Mouse (Mus musculus) limb, embryonic 10.5 days (tissue): Measurements from ENCODE around the gene Plk3. TPM values are rescaled to one million over a fixed set of nuclear protein-coding genes. Genes with fewer than 3 reads are reported as not detected.

ENCODE experiments used
- DNase-seq: peaks from one replicate; pipeline ENCODE4 v3.0.0-alpha.2; 2017; ENCODE audit warnings: low spot score
- H3K27ac ChIP-seq: fragments of 300-500 bp; sonication (generic); 2 replicates; pipeline ENCODE4 v1.5.1; 2016; ENCODE audit warnings: mild to moderate bottlenecking
- H3K27me3 ChIP-seq: fragments of 300-500 bp; sonication (generic); 2 replicates; pipeline ENCODE4 v1.6.1; 2016; ENCODE audit warnings: low read depth, mild to moderate bottlenecking; ENCODE audit not compliant: poor library complexity, severe bottlenecking
- H3K36me3 ChIP-seq: fragments of 300-500 bp; sonication (generic); 2 replicates; pipeline ENCODE4 v1.6.1; 2016; ENCODE audit warnings: mild to moderate bottlenecking, moderate library complexity
- H3K4me1 ChIP-seq: fragments of 300-500 bp; sonication (generic); 2 replicates; pipeline ENCODE4 v1.6.1; 2016
- H3K4me3 ChIP-seq: fragments of 300-500 bp; sonication (generic); 2 replicates; pipeline ENCODE4 v1.5.1; 2016; ENCODE audit warnings: mild to moderate bottlenecking, moderate library complexity
- H3K9me3 ChIP-seq: fragments of 300-500 bp; sonication (generic); replicated peaks from 2 replicates; pipeline ENCODE4 v1.6.1; 2016; ENCODE audit warnings: mild to moderate bottlenecking
- WGBS: fragments of 180-500 bp; shearing (Covaris S2); methylation state at CpG from one replicate; pipeline ENCODE4 v1.1.7; 2016; 5-methylcytosine and 5-hydroxymethylcytosine counted together
- polyA plus RNA-seq: library from polyadenylated mRNA; unstranded; fragments of >200 nt; fragmentation: Nextera tagmentation; extraction: Ambion mirVana; gene quantifications from 2 replicates; pipeline ENCODE4 v1.2.1, GENCODE M21; 2016

The Plk3 gene
- polyA plus RNA-seq, 1 experiment from 2014 or later, result 2.5 TPM

GRCm38 (mm10) chr4:117104672-117105071, 29.1 kb downstream of the Plk3 start:
- H3K4me3 ChIP-seq, result no peak overlapping the region
- H3K4me1 ChIP-seq, result peaks cover 9% of the 10 kb centered on the region
- H3K27ac ChIP-seq, result no peak overlapping the region
- no peaks in the 10 kb centered on the region for H3K27me3 ChIP-seq
- DNase-seq, result no peak
- peaks cover 81% of the 10 kb centered on the region for H3K36me3 ChIP-seq
- no peaks in the 10 kb centered on the region for H3K9me3 ChIP-seq
- WGBS, result 82% methylated on average over 10 of the region's 10 CpGs

GRCm38 (mm10) chr4:117101218-117101617, 32.5 kb downstream of the Plk3 start:
- no peak overlapping the region for H3K4me3 ChIP-seq
- DNase-seq, result no peak
- H3K27ac ChIP-seq, result peak overlapping the region; percentile 32; the same call in 1 of the 2 replicates
- peaks cover 50% of the 10 kb centered on the region for H3K36me3 ChIP-seq
- H3K4me1 ChIP-seq, result peaks cover 34% of the 10 kb centered on the region
- no peaks in the 10 kb centered on the region for H3K9me3 ChIP-seq
- no peaks in the 10 kb centered on the region for H3K27me3 ChIP-seq
- 48% methylated on average over 7 of the region's 7 CpGs for WGBS

GRCm38 (mm10) chr4:117100036-117100435, 33.7 kb downstream of the Plk3 start:
- H3K4me1 ChIP-seq, result peaks cover 46% of the 10 kb centered on the region
- 79% methylated on average over 4 of the region's 4 CpGs for WGBS
- no peak for DNase-seq
- peaks cover 41% of the 10 kb centered on the region for H3K36me3 ChIP-seq
- H3K9me3 ChIP-seq, result no peaks in the 10 kb centered on the region
- no peaks in the 10 kb centered on the region for H3K27me3 ChIP-seq
- no peak overlapping the region for H3K27ac ChIP-seq
- no peak overlapping the region for H3K4me3 ChIP-seq

- peaks cover 53% of the 10 kb centered on the region for H3K4me1 ChIP-seq
- DNase-seq, result no peak
- 95% methylated on average over 2 of the region's 2 CpGs for WGBS
- H3K36me3 ChIP-seq, result peaks cover 28% of the 10 kb centered on the region
- H3K4me3 ChIP-seq, result no peak overlapping the region
- no peaks in the 10 kb centered on the region for H3K27me3 ChIP-seq
- peak overlapping the region; percentile 58; the same call in 1 of the 2 replicates for H3K27ac ChIP-seq
- H3K9me3 ChIP-seq, result no peaks in the 10 kb centered on the region
These were observed 35.1 kb downstream of the Plk3 start for GRCm38 (mm10) chr4:117098764-117099036.

- Histone ChIP-seq H3K27me3 (no peaks in the 10 kb centered on the region), H3K36me3 (peaks cover 28% of the 10 kb centered on the region), H3K9me3 (no peaks in the 10 kb centered on the region), H3K4me3 (peak overlapping the region; percentile 77; the same call in 1 of the 2 replicates), H3K27ac (peak overlapping the region; percentile 58), H3K4me1 (peaks cover 53% of the 10 kb centered on the region)
- WGBS, result 74% methylated on average over 8 of the region's 8 CpGs
- no peak for DNase-seq
These were observed 35.6 kb downstream of the Plk3 start for GRCm38 (mm10) chr4:117097969-117098763.

- peak overlapping the region; percentile 91 for H3K27ac ChIP-seq
- peaks cover 19% of the 10 kb centered on the region for H3K36me3 ChIP-seq
- 22% methylated on average over 5 of the region's 5 CpGs for WGBS
- H3K4me3 ChIP-seq, result peak overlapping the region; percentile 77
- DNase-seq, result no peak
- no peaks in the 10 kb centered on the region for H3K9me3 ChIP-seq
- no peaks in the 10 kb centered on the region for H3K27me3 ChIP-seq
- H3K4me1 ChIP-seq, result peaks cover 51% of the 10 kb centered on the region
These were observed 37.1 kb downstream of the Plk3 start for GRCm38 (mm10) chr4:117096666-117097065.

- peak within 1 kb of the TSS; percentile 91 for H3K27ac ChIP-seq
- peak within 1 kb of the TSS; percentile 77 for H3K4me3 ChIP-seq
- H3K9me3 ChIP-seq, result no peaks in the 10 kb centered on the region
- peaks cover 11% of the 10 kb centered on the region for H3K36me3 ChIP-seq
- peak; percentile 95 for DNase-seq
- peaks cover 45% of the 10 kb centered on the region for H3K4me1 ChIP-seq
- H3K27me3 ChIP-seq, result no peaks in the 10 kb centered on the region
- WGBS, result under 1% methylated on average over 50 of the region's 50 CpGs
These were observed 38.0 kb downstream of the Plk3 start, which contains the start of gene Ptch2 for GRCm38 (mm10) chr4:117095551-117096452. Gene Ptch2 (plus strand): TSS chr4:117096075.

- WGBS, result 77% methylated on average over 3 of the region's 3 CpGs
- Histone ChIP-seq H3K36me3 (peaks cover 3% of the 10 kb centered on the region), H3K9me3 (no peaks in the 10 kb centered on the region), H3K4me3 (peak overlapping the region; percentile 77; the same call in 1 of the 2 replicates), H3K27me3 (no peaks in the 10 kb centered on the region), H3K4me1 (peaks cover 45% of the 10 kb centered on the region), H3K27ac (peak overlapping the region; percentile 91)
- DNase-seq, result no peak
These were observed 39.0 kb downstream of the Plk3 start for GRCm38 (mm10) chr4:117094626-117095361.

GRCm38 (mm10) chr4:117090586-117090985, 43.2 kb downstream of the Plk3 start:
- Histone ChIP-seq H3K27ac (no peak overlapping the region), H3K27me3 (no peaks in the 10 kb centered on the region), H3K36me3 (peaks cover 25% of the 10 kb centered on the region), H3K9me3 (no peaks in the 10 kb centered on the region), H3K4me1 (peaks cover 13% of the 10 kb centered on the region), H3K4me3 (no peak overlapping the region)
- DNase-seq, result no peak
- WGBS, result 79% methylated on average over 7 of the region's 7 CpGs

GRCm38 (mm10) chr4:117087948-117088640, 45.7 kb downstream of the Plk3 start:
- no peak overlapping the region for H3K27ac ChIP-seq
- 72% methylated on average over 7 of the region's 7 CpGs for WGBS

More at GRCm38 (mm10) chr4:117087948-117088640, 45.7 kb downstream of the Plk3 start:
- H3K36me3 ChIP-seq, result peaks cover 43% of the 10 kb centered on the region
- H3K4me3 ChIP-seq, result no peak overlapping the region
- DNase-seq, result no peak
- H3K9me3 ChIP-seq, result no peaks in the 10 kb centered on the region
- H3K4me1 ChIP-seq, result no peaks in the 10 kb centered on the region
- no peaks in the 10 kb centered on the region for H3K27me3 ChIP-seq
